Mouse (Mus musculus) kidney, adult 2 months (tissue): Measurements from ENCODE around the gene Wnt10b. TPM values are rescaled to one million over a fixed set of nuclear protein-coding genes. Genes with fewer than 3 reads are reported as not detected.

Experiments used
- DNase-seq: peaks from one replicate; pipeline ENCODE4 v3.0.0; 2021
- H3K27ac ChIP-seq: fragments of 200-500 bp; 2 replicates; pipeline ENCODE4 v1.5.1; 2012; ENCODE audit warnings: low read depth, low read length, control low read depth, inconsistent platforms; ENCODE audit not compliant: insufficient read depth
- H3K27me3 ChIP-seq: fragments of 200-500 bp; replicated peaks from 2 replicates; pipeline ENCODE4 v1.6.1; 2012; ENCODE audit warnings: mild to moderate bottlenecking, moderate library complexity, low read length, inconsistent platforms; ENCODE audit not compliant: control insufficient read depth, insufficient read depth
- H3K36me3 ChIP-seq: fragments of 200-500 bp; 2 replicates; pipeline ENCODE4 v1.6.1; 2012; ENCODE audit warnings: mild to moderate bottlenecking, moderate library complexity, low read length, inconsistent platforms; ENCODE audit not compliant: control insufficient read depth, insufficient read depth
- H3K4me1 ChIP-seq: fragments of 200-500 bp; 2 replicates; pipeline ENCODE4 v1.6.1; 2011; ENCODE audit warnings: low read length; ENCODE audit not compliant: control insufficient read depth, insufficient read depth
- H3K4me3 ChIP-seq: fragments of 200-500 bp; 2 replicates; pipeline ENCODE4 v1.5.1; 2011; ENCODE audit warnings: mild to moderate bottlenecking, low read depth, low read length, control low read depth; ENCODE audit not compliant: insufficient read depth
- CTCF ChIP-seq: fragments of 200-500 bp; conservative IDR thresholded peaks from 2 replicates; pipeline ENCODE4 v1.5.1; 2011; ENCODE audit warnings: low read depth, mild to moderate bottlenecking, control low read depth, low read length, moderate library complexity, mixed read lengths; ENCODE audit not compliant: insufficient read depth, insufficient read length
- POLR2A ChIP-seq: fragments of 200-500 bp; IDR thresholded peaks from one replicate; pipeline ENCODE4 v1.6.1; 2011; ENCODE audit warnings: low read depth, low read length, control low read depth
- WGBS: fragments of 180-500 bp; shearing (Covaris S2); methylation state at CpG from one replicate; pipeline ENCODE4 v1.1.7; 2018; 5-methylcytosine and 5-hydroxymethylcytosine counted together
- polyA plus RNA-seq: library from polyadenylated mRNA; depleted of rRNA; stranded (reverse); fragments of >200 nt; gene quantifications from 2 replicates; pipeline ENCODE4 v1.2.3, GENCODE M21; 2012

The Wnt10b gene
- polyA plus RNA-seq, 1 experiment: 0.25 TPM

- Histone ChIP-seq H3K4me3 (no peak overlapping the region), H3K27ac (no peak overlapping the region), H3K27me3 (no peaks in the 10 kb centered on the region), H3K4me1 (no peaks in the 10 kb centered on the region; the same call in 1 of the 2 replicates), H3K36me3 (no peaks in the 10 kb centered on the region)
- DNase-seq: no peak
- TF ChIP-seq CTCF (peak; percentile 39), POLR2A (no peak)
- WGBS: 73% methylated on average over 4 of the region's 4 CpGs
Measured at GRCm38 (mm10) chr15:98738796-98739195, 39.2 kb downstream of the Wnt10b start.

DNA sequence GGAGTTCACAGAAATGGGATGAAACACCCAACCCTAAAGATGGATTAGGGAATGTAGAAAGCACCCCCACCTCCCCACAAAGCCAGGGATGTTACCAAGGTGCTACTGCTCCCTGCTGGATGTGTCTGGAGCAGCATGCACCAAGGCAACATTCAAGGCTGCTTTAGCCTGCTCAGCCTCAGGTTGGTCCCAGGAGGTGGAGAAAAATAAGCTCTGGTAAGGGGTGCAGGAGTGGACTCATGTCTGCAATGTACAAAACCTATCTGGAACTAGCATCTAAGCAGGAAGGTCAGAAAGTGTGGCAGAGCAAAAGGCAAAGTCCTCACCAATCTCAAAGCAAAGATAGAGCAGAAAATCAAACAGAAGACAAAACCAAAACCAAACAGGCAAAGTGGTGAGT is 40.1 kb downstream of the Wnt10b start:
- Histone ChIP-seq H3K36me3 (no peaks in the 10 kb centered on the region), H3K4me1 (no peaks in the 10 kb centered on the region; the same call in 1 of the 2 replicates), H3K27ac (no peak overlapping the region), H3K4me3 (no peak overlapping the region), H3K27me3 (no peaks in the 10 kb centered on the region)
- TF ChIP-seq CTCF: peak; percentile 70
- no peak for TF ChIP-seq POLR2A
- DNase-seq: peak; percentile 55

- H3K27me3 ChIP-seq: no peaks in the 10 kb centered on the region
- H3K36me3 ChIP-seq: no peaks in the 10 kb centered on the region
- WGBS: 77% methylated on average over 10 of the region's 10 CpGs
- H3K27ac ChIP-seq: no peak overlapping the region
- TF ChIP-seq POLR2A: no peak
- TF ChIP-seq CTCF: no peak
- H3K4me1 ChIP-seq: no peaks in the 10 kb centered on the region; the same call in 1 of the 2 replicates
- no peak overlapping the region for H3K4me3 ChIP-seq
- DNase-seq: peak; percentile 45
Measured at GRCm38 (mm10) chr15:98736521-98736920, 41.4 kb downstream of the Wnt10b start.

GRCm38 (mm10) chr15:98733976-98734566 is 43.9 kb downstream of the Wnt10b start:
- Histone ChIP-seq H3K36me3 (no peaks in the 10 kb centered on the region), H3K4me1 (no peaks in the 10 kb centered on the region; the same call in 1 of the 2 replicates), H3K27ac (no peak overlapping the region), H3K27me3 (no peaks in the 10 kb centered on the region), H3K4me3 (no peak overlapping the region)
- WGBS: 48% methylated on average over 5 of the region's 5 CpGs
- no peak for TF ChIP-seq POLR2A
- TF ChIP-seq CTCF: no peak
- peak; percentile 63 for DNase-seq

GRCm38 (mm10) chr15:98733370-98733769 is 44.6 kb downstream of the Wnt10b start:
- Histone ChIP-seq H3K4me3 (no peak overlapping the region), H3K27me3 (no peaks in the 10 kb centered on the region), H3K4me1 (peaks cover under 1% of the 10 kb centered on the region; the same call in 1 of the 2 replicates), H3K36me3 (no peaks in the 10 kb centered on the region), H3K27ac (no peak overlapping the region)
- WGBS: 43% methylated on average over 6 of the region's 6 CpGs
- no peak for DNase-seq
- no peak for TF ChIP-seq CTCF
- no peak for TF ChIP-seq POLR2A

DNA sequence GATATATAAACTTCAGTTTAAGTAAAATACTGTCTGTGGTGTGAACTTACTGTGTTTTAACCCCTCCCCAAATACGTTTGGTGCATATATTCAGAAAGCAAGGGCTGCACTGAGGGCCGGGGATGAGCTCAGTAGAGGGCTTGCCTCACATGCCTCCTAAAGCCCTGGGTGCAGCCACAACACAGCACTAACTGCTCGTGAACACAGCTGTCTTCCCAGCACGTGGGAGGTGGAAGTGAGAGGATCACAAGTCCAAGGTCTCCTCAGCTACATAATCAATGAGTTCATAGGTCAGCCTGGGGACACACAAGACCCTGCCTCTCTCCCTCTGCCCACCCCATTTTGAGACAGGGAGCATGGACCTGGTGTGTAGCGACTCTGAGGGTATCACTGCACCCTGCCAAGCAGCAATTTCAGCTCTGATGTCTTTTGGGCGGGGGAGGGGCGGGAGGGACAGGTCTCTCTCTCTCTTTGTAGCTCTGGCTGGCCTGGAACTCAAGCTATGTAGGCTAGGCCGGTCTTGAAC is 45.9 kb downstream of the Wnt10b start:
- peak; percentile 16 for DNase-seq
- Histone ChIP-seq H3K36me3 (no peaks in the 10 kb centered on the region), H3K27ac (no peak overlapping the region), H3K4me1 (peaks cover 5% of the 10 kb centered on the region; the same call in 1 of the 2 replicates), H3K4me3 (no peak overlapping the region), H3K27me3 (no peaks in the 10 kb centered on the region)
- 64% methylated on average over 8 of the region's 8 CpGs for WGBS
- TF ChIP-seq CTCF (no peak), POLR2A (no peak)

- H3K36me3 ChIP-seq: no peaks in the 10 kb centered on the region
- no peak overlapping the region for H3K27ac ChIP-seq
- peaks cover 5% of the 10 kb centered on the region; the same call in 1 of the 2 replicates for H3K4me1 ChIP-seq
- no peaks in the 10 kb centered on the region for H3K27me3 ChIP-seq
- no peak for DNase-seq
- TF ChIP-seq CTCF (no peak), POLR2A (no peak)
- 66% methylated on average over 6 of the region's 6 CpGs for WGBS
- H3K4me3 ChIP-seq: no peak overlapping the region
Measured at GRCm38 (mm10) chr15:98730790-98731189, 47.2 kb downstream of the Wnt10b start.
